Mouse (Mus musculus) intestine, postnatal 0 days (tissue): ENCODE measurements at regions not wholly inside any gene's neighbourhood (a gene's known extent, or its start where the extent isn't known, plus 50 kb on each side); places are given as distances from the start of the nearest gene placed in this dataset.

Experiments
- ATAC-seq: fragments of 200-750 bp; cut with Nextera tagmentation; 2 replicates; pipeline ENCODE4 v1.8.0; 2017; ENCODE audit warnings: mild to moderate bottlenecking, moderate TSS enrichment, moderate library complexity
- H3K27ac ChIP-seq: fragments of 300-500 bp; sonication (generic); 2 replicates; pipeline ENCODE4 v1.5.1; 2014; ENCODE audit warnings: mild to moderate bottlenecking, low read depth, low read length, moderate library complexity
- H3K27me3 ChIP-seq: fragments of 300-500 bp; sonication (generic); replicated peaks from 2 replicates; pipeline ENCODE4 v1.6.1; 2014; ENCODE audit warnings: low read length, mixed read lengths; ENCODE audit not compliant: control insufficient read depth, insufficient read depth
- H3K36me3 ChIP-seq: fragments of 300-500 bp; sonication (generic); 2 replicates; pipeline ENCODE4 v1.6.1; 2014; ENCODE audit warnings: mild to moderate bottlenecking, moderate library complexity; ENCODE audit not compliant: control insufficient read depth, insufficient read depth
- H3K4me1 ChIP-seq: fragments of 300-500 bp; sonication (generic); replicated peaks from 2 replicates; pipeline ENCODE4 v1.6.1; 2014; ENCODE audit warnings: antibody characterized with exemption, low read length, mixed read lengths; ENCODE audit not compliant: control insufficient read depth, insufficient read depth
- H3K4me2 ChIP-seq: fragments of 300-500 bp; sonication (generic); replicated peaks from 2 replicates; pipeline ENCODE4 v1.6.1; 2014; ENCODE audit warnings: low read depth, mild to moderate bottlenecking, moderate library complexity
- H3K4me3 ChIP-seq: fragments of 300-500 bp; sonication (generic); 2 replicates; pipeline ENCODE4 v1.5.1; 2014; ENCODE audit warnings: low read depth, low read length
- H3K9ac ChIP-seq: fragments of 300-500 bp; sonication (generic); 2 replicates; pipeline ENCODE4 v1.6.1; 2014; ENCODE audit warnings: mild to moderate bottlenecking, low read depth, low read length
- H3K9me3 ChIP-seq: fragments of 300-500 bp; sonication (generic); 2 replicates; pipeline ENCODE4 v1.6.1; 2016; ENCODE audit warnings: mixed run types; ENCODE audit not compliant: control insufficient read depth
- CTCF ChIP-seq: sonication (generic); IDR thresholded peaks from 2 replicates; pipeline ENCODE4 v1.5.1; 2016; ENCODE audit warnings: low read depth, mild to moderate bottlenecking, control low read depth, antibody characterized with exemption, moderate library complexity
- WGBS: fragments of 180-500 bp; shearing (Covaris S2); extraction: QIAGEN DNeasy Blood & Tissue Kit; methylation state at CpG from one replicate; pipeline ENCODE4 v1.1.7; 2014; 5-methylcytosine and 5-hydroxymethylcytosine counted together

DNA sequence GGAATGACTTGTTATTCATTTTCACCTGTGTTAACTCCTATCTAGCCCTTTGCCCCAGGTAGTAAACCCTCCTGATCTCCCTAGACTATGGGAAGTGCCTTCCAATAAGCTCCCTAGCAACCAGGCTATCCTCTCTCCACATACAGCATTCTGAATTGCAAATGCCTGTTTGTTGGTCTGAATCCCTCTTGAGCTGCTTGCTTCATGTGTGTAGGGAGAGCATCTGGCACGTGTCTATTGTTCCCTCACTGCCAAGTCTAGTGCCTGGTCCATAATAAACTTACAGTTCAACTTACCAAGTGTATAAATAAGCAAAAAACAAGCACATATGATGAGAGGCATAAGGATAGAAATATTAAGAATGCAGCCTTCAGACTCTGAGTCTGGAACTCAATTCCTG is 314.5 kb downstream of the Cenpc1 start:
- Histone ChIP-seq H3K27ac (no peak overlapping the region), H3K4me2 (no peak overlapping the region), H3K36me3 (no peaks in the 10 kb centered on the region), H3K4me1 (no peaks in the 10 kb centered on the region), H3K27me3 (no peaks in the 10 kb centered on the region), H3K9me3 (no peaks in the 10 kb centered on the region), H3K9ac (no peak overlapping the region), H3K4me3 (no peak overlapping the region)
- WGBS: 57% methylated on average over 1 of the region's 1 CpGs
- no peak for TF ChIP-seq CTCF
- ATAC-seq: no peak

GRCm38 (mm10) chr5:85729613-85730012 is 335.8 kb downstream of the Cenpc1 start:
- Histone ChIP-seq H3K4me3 (no peak overlapping the region), H3K27ac (no peak overlapping the region), H3K36me3 (no peaks in the 10 kb centered on the region), H3K4me2 (no peak overlapping the region), H3K4me1 (no peaks in the 10 kb centered on the region), H3K9ac (no peak overlapping the region), H3K27me3 (no peaks in the 10 kb centered on the region), H3K9me3 (no peaks in the 10 kb centered on the region)
- 72% methylated on average over 3 of the region's 3 CpGs for WGBS
- no peak for ATAC-seq
- TF ChIP-seq CTCF: no peak

DNA sequence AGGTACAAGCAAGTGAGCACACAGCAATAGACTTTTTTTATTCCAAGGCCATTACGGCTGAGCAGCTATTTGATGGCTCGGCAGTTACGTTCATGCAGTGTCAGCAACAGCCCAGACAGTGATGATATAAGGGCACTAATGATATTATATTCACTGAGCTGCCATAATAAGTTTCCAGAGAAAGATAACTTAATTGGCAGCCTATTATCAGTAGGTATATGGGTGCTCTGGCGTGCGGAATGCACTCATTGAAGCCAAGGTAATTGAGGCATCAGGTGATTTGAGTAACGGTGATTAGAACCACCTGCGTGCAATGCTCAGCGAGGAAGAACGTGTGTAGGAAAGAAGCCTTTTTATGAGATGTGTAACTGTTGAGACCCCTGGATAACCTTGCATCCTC is 358.0 kb downstream of the Cenpc1 start:
- no peaks in the 10 kb centered on the region for H3K27me3 ChIP-seq
- H3K4me2 ChIP-seq: no peak overlapping the region
- H3K36me3 ChIP-seq: no peaks in the 10 kb centered on the region
- no peak for ATAC-seq
- no peak overlapping the region for H3K27ac ChIP-seq
- WGBS: 86% methylated on average over 9 of the region's 9 CpGs
- no peaks in the 10 kb centered on the region for H3K9me3 ChIP-seq
- H3K4me3 ChIP-seq: no peak overlapping the region
- no peak overlapping the region for H3K9ac ChIP-seq
- no peak for TF ChIP-seq CTCF
- no peaks in the 10 kb centered on the region for H3K4me1 ChIP-seq

GRCm38 (mm10) chr5:85706598-85706997 is 358.8 kb downstream of the Cenpc1 start:
- Histone ChIP-seq H3K9ac (no peak overlapping the region), H3K36me3 (no peaks in the 10 kb centered on the region), H3K9me3 (no peaks in the 10 kb centered on the region), H3K4me2 (no peak overlapping the region), H3K27me3 (no peaks in the 10 kb centered on the region), H3K27ac (no peak overlapping the region), H3K4me1 (no peaks in the 10 kb centered on the region), H3K4me3 (no peak overlapping the region)
- no peak for TF ChIP-seq CTCF
- WGBS: 57% methylated on average over 1 of the region's 1 CpGs
- ATAC-seq: no peak

GRCm38 (mm10) chr5:85706084-85706483 is 359.3 kb downstream of the Cenpc1 start:
- Histone ChIP-seq H3K4me1 (no peaks in the 10 kb centered on the region), H3K36me3 (no peaks in the 10 kb centered on the region), H3K4me3 (no peak overlapping the region), H3K4me2 (no peak overlapping the region), H3K9me3 (no peaks in the 10 kb centered on the region), H3K27ac (no peak overlapping the region), H3K9ac (no peak overlapping the region), H3K27me3 (no peaks in the 10 kb centered on the region)
- ATAC-seq: no peak
- 44% methylated on average over 3 of the region's 3 CpGs for WGBS
- no peak for TF ChIP-seq CTCF

GRCm38 (mm10) chr5:85677872-85678271 is 387.5 kb downstream of the Cenpc1 start:
- WGBS: 72% methylated on average over 4 of the region's 4 CpGs
- H3K27me3 ChIP-seq: no peaks in the 10 kb centered on the region
- H3K4me1 ChIP-seq: no peaks in the 10 kb centered on the region
- no peak for ATAC-seq
- H3K27ac ChIP-seq: no peak overlapping the region
- H3K9ac ChIP-seq: no peak overlapping the region
- TF ChIP-seq CTCF: no peak
- H3K9me3 ChIP-seq: no peaks in the 10 kb centered on the region
- no peak overlapping the region for H3K4me2 ChIP-seq
- no peaks in the 10 kb centered on the region for H3K36me3 ChIP-seq
- H3K4me3 ChIP-seq: no peak overlapping the region

- Histone ChIP-seq H3K4me3 (no peak overlapping the region), H3K9me3 (no peaks in the 10 kb centered on the region), H3K36me3 (no peaks in the 10 kb centered on the region), H3K27ac (no peak overlapping the region), H3K9ac (no peak overlapping the region), H3K27me3 (no peaks in the 10 kb centered on the region), H3K4me1 (no peaks in the 10 kb centered on the region), H3K4me2 (no peak overlapping the region)
- WGBS: 86% methylated on average over 1 of the region's 1 CpGs
- no peak for TF ChIP-seq CTCF
- no peak for ATAC-seq
Measured at GRCm38 (mm10) chr5:85671121-85671520, 394.3 kb downstream of the Cenpc1 start.
